Mouse (Mus musculus): ENCODE results near the gene Ulk3. TPM values are rescaled to one million over a fixed set of nuclear protein-coding genes. Genes with fewer than 3 reads are reported as not detected.

Gene Ulk3
- polyA plus RNA-seq, 1 experiment from 2014 or later, result 5.2 TPM

GRCm38 (mm10) chr9:57601353-57601706 is 12.1 kb downstream of the Ulk3 start:
- ATAC-seq (0 out of 2 replicates have a peak, but pooled peaks have one; percentile 50), DNase-seq (ENCODE audit: low spot score) (peak; percentile 54)
- Histone ChIP-seq H3K9me3 (replicated peaks; ENCODE audit: control insufficient read depth, low read length) (no peaks in the 10 kb centered on the region), H3K4me3 (ENCODE audit: low read depth, low read length) (no peak overlapping the region), H3K9ac (ENCODE audit: low read length) (no peak overlapping the region), H3K4me2 (ENCODE audit: low read length) (no peak overlapping the region), H3K27ac (ENCODE audit: low read depth, low read length) (no peak overlapping the region), H3K4me1 (ENCODE audit: control insufficient read depth, insufficient read depth, low read length) (peaks cover 10% of the 10 kb centered on the region), H3K27me3 (replicated peaks; ENCODE audit: control insufficient read depth, insufficient read depth, low read length) (peaks cover 4% of the 10 kb centered on the region; the same call in 1 of the 2 replicates), H3K36me3 (ENCODE audit: control insufficient read depth, insufficient read depth, low read length) (peaks cover 1% of the 10 kb centered on the region; the same call in 1 of the 2 replicates)
- 69% methylated on average over 2 of the region's 2 CpGs for WGBS

DNA sequence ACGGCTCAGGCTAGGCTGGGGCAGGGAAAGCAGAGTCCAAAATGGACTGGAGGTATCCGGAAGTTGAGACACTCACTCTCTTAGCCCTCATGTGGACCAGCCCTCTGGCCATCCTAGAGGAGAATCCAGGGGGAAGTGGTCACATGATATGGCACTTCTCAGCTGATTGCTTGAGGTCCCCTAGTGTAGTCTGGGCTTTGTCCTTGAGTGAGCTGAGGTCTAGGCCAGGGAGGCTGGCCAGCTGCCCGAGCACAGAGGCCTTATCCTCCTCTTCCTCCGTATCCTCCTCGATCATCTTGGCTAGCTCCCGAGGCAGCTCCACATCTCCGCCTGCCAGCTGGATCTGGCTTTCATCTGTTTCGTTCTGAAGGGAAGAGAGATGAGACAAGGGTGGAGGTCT is 12.8 kb downstream of the Ulk3 start:
- WGBS, result 68% methylated on average over 8 of the region's 8 CpGs
- no peak overlapping the region for H3K9ac ChIP-seq (ENCODE audit: low read length)
- peaks cover 13% of the 10 kb centered on the region for H3K4me1 ChIP-seq (ENCODE audit: control insufficient read depth, insufficient read depth, low read length)

GRCm38 (mm10) chr9:57604875-57605274 is 15.6 kb downstream of the Ulk3 start:
- Histone ChIP-seq H3K9me3 (replicated peaks; ENCODE audit: control insufficient read depth, low read length) (no peaks in the 10 kb centered on the region), H3K4me2 (ENCODE audit: low read length) (no peak overlapping the region), H3K27me3 (replicated peaks; ENCODE audit: control insufficient read depth, insufficient read depth, low read length) (peaks cover 4% of the 10 kb centered on the region; the same call in 1 of the 2 replicates), H3K9ac (ENCODE audit: low read length) (no peak overlapping the region), H3K27ac (ENCODE audit: low read depth, low read length) (no peak overlapping the region), H3K4me1 (ENCODE audit: control insufficient read depth, insufficient read depth, low read length) (peaks cover 13% of the 10 kb centered on the region), H3K36me3 (ENCODE audit: control insufficient read depth, insufficient read depth, low read length) (no peaks in the 10 kb centered on the region), H3K4me3 (ENCODE audit: low read depth, low read length) (no peak overlapping the region)
- DNase-seq (ENCODE audit: low spot score) (no peak), ATAC-seq (no peak)
- 78% methylated on average over 4 of the region's 4 CpGs for whole genome bisulfite sequencing

More for the DNA sequence above, 12.8 kb downstream of the Ulk3 start:
- Histone ChIP-seq H3K27me3 (replicated peaks; ENCODE audit: control insufficient read depth, insufficient read depth, low read length) (peaks cover 4% of the 10 kb centered on the region; the same call in 1 of the 2 replicates), H3K27ac (ENCODE audit: low read depth, low read length) (no peak overlapping the region), H3K9me3 (replicated peaks; ENCODE audit: control insufficient read depth, low read length) (no peaks in the 10 kb centered on the region), H3K4me2 (ENCODE audit: low read length) (no peak overlapping the region), H3K36me3 (ENCODE audit: control insufficient read depth, insufficient read depth, low read length) (no peaks in the 10 kb centered on the region), H3K4me3 (ENCODE audit: low read depth, low read length) (no peak overlapping the region)
- DNase-seq (ENCODE audit: low spot score) (no peak), ATAC-seq (no peak)

DNA sequence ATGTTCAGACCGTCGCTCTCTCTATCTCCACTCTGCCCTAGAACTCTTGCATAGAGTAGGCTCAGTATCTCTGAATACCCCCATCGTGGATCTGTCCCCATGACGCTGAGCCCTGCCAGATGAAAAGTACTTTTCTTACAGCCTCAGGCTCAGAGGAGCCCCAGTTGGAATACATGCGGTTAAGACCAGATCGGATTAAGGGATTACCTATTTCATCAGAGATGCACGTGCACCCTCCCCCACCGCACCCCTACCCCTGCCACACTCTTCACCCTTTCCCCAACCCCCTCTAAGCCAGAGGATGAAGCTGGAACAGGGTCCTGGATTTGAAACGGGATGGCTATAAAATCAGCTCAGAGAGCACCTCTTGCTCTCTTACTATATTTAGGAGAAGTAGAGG is 16.3 kb downstream of the Ulk3 start:
- no peak overlapping the region for H3K4me3 ChIP-seq (ENCODE audit: low read depth, low read length)
- DNase-seq (ENCODE audit: low spot score), result no peak
- peaks cover 14% of the 10 kb centered on the region for H3K4me1 ChIP-seq (ENCODE audit: control insufficient read depth, insufficient read depth, low read length)
- H3K36me3 ChIP-seq (ENCODE audit: control insufficient read depth, insufficient read depth, low read length), result no peaks in the 10 kb centered on the region
- 9% methylated on average over 9 of the region's 9 CpGs for WGBS
- no peak overlapping the region for H3K4me2 ChIP-seq (ENCODE audit: low read length)
- no peak overlapping the region for H3K27ac ChIP-seq (ENCODE audit: low read depth, low read length)
- H3K9ac ChIP-seq (ENCODE audit: low read length), result no peak overlapping the region
- H3K27me3 ChIP-seq (replicated peaks; ENCODE audit: control insufficient read depth, insufficient read depth, low read length), result peaks cover 4% of the 10 kb centered on the region; the same call in 1 of the 2 replicates
- no peaks in the 10 kb centered on the region for H3K9me3 ChIP-seq (replicated peaks; ENCODE audit: control insufficient read depth, low read length)
- no peak for ATAC-seq

- ATAC-seq (peak; percentile 41; the same call in 1 of the 2 replicates), DNase-seq (ENCODE audit: low spot score) (peak; percentile 50)
- H3K4me3 ChIP-seq (ENCODE audit: low read depth, low read length), result no peak within 1 kb of the TSS
- 4% methylated on average over 24 of the region's 24 CpGs for WGBS
- peak within 1 kb of the TSS; percentile 32; the same call in 1 of the 2 replicates for H3K4me2 ChIP-seq (ENCODE audit: low read length)
- H3K27ac ChIP-seq (ENCODE audit: low read depth, low read length), result no peak within 1 kb of the TSS
- H3K9ac ChIP-seq (ENCODE audit: low read length), result peak within 1 kb of the TSS; percentile 21; the same call in 1 of the 2 replicates
- H3K27me3 ChIP-seq (replicated peaks; ENCODE audit: control insufficient read depth, insufficient read depth, low read length), result peaks cover 4% of the 10 kb centered on the region; the same call in 1 of the 2 replicates
- H3K36me3 ChIP-seq (ENCODE audit: control insufficient read depth, insufficient read depth, low read length), result no peaks in the 10 kb centered on the region
- peaks cover 16% of the 10 kb centered on the region for H3K4me1 ChIP-seq (ENCODE audit: control insufficient read depth, insufficient read depth, low read length)
- no peaks in the 10 kb centered on the region for H3K9me3 ChIP-seq (replicated peaks; ENCODE audit: control insufficient read depth, low read length)
These were observed 17.0 kb downstream of the Ulk3 start, which contains the start of gene Cplx3 for GRCm38 (mm10) chr9:57606139-57606851. Gene Cplx3 (minus strand): TSS chr9:57606281.

- no peak overlapping the region for H3K4me2 ChIP-seq (ENCODE audit: low read length)
- ATAC-seq (no peak), DNase-seq (ENCODE audit: low spot score) (no peak)
- H3K36me3 ChIP-seq (ENCODE audit: control insufficient read depth, insufficient read depth, low read length), result no peaks in the 10 kb centered on the region
- H3K9ac ChIP-seq (ENCODE audit: low read length), result no peak overlapping the region
- H3K27me3 ChIP-seq (replicated peaks; ENCODE audit: control insufficient read depth, insufficient read depth, low read length), result no peaks in the 10 kb centered on the region; the same call in 1 of the 2 replicates
- H3K4me3 ChIP-seq (ENCODE audit: low read depth, low read length), result no peak overlapping the region
- H3K27ac ChIP-seq (ENCODE audit: low read depth, low read length), result no peak overlapping the region
- 73% methylated on average over 3 of the region's 3 CpGs for WGBS
- no peaks in the 10 kb centered on the region for H3K9me3 ChIP-seq (replicated peaks; ENCODE audit: control insufficient read depth, low read length)
- H3K4me1 ChIP-seq (ENCODE audit: control insufficient read depth, insufficient read depth, low read length), result peaks cover 16% of the 10 kb centered on the region
These were observed 20.6 kb downstream of the Ulk3 start for GRCm38 (mm10) chr9:57609803-57610202.

GRCm38 (mm10) chr9:57610359-57610826 is 21.1 kb downstream of the Ulk3 start:
- no peaks in the 10 kb centered on the region for H3K9me3 ChIP-seq (replicated peaks; ENCODE audit: control insufficient read depth, low read length)
- ATAC-seq (peak; percentile 61), DNase-seq (ENCODE audit: low spot score) (peak; percentile 75)
- H3K9ac ChIP-seq (ENCODE audit: low read length), result no peak overlapping the region
- no peak overlapping the region for H3K4me3 ChIP-seq (ENCODE audit: low read depth, low read length)
- H3K4me2 ChIP-seq (ENCODE audit: low read length), result no peak overlapping the region
- H3K27ac ChIP-seq (ENCODE audit: low read depth, low read length), result no peak overlapping the region; the same call in 1 of the 2 replicates
- 25% methylated on average over 3 of the region's 3 CpGs for WGBS
- H3K36me3 ChIP-seq (ENCODE audit: control insufficient read depth, insufficient read depth, low read length), result no peaks in the 10 kb centered on the region
- peaks cover 16% of the 10 kb centered on the region for H3K4me1 ChIP-seq (ENCODE audit: control insufficient read depth, insufficient read depth, low read length)
- H3K27me3 ChIP-seq (replicated peaks; ENCODE audit: control insufficient read depth, insufficient read depth, low read length), result no peaks in the 10 kb centered on the region; the same call in 1 of the 2 replicates

GRCm38 (mm10) chr9:57612587-57612986 is 23.3 kb downstream of the Ulk3 start:
- ATAC-seq, result no peak
- Histone ChIP-seq H3K9ac (ENCODE audit: low read length) (no peak overlapping the region), H3K27me3 (replicated peaks; ENCODE audit: control insufficient read depth, insufficient read depth, low read length) (no peaks in the 10 kb centered on the region), H3K36me3 (ENCODE audit: control insufficient read depth, insufficient read depth, low read length) (no peaks in the 10 kb centered on the region), H3K4me1 (ENCODE audit: control insufficient read depth, insufficient read depth, low read length) (0 out of 2 replicates have a peak, but pooled peaks cover 8% of the 10 kb centered on the region), H3K9me3 (replicated peaks; ENCODE audit: control insufficient read depth, low read length) (no peaks in the 10 kb centered on the region), H3K4me3 (ENCODE audit: low read depth, low read length) (no peak overlapping the region), H3K4me2 (ENCODE audit: low read length) (no peak overlapping the region), H3K27ac (ENCODE audit: low read depth, low read length) (no peak overlapping the region)
- 83% methylated on average over 7 of the region's 7 CpGs for WGBS
- no peak for DNase-seq (ENCODE audit: low spot score)

- Histone ChIP-seq H3K9me3 (replicated peaks; ENCODE audit: control insufficient read depth, low read length) (no peaks in the 10 kb centered on the region), H3K4me3 (ENCODE audit: low read depth, low read length) (no peak overlapping the region), H3K36me3 (ENCODE audit: control insufficient read depth, insufficient read depth, low read length) (no peaks in the 10 kb centered on the region), H3K27me3 (replicated peaks; ENCODE audit: control insufficient read depth, insufficient read depth, low read length) (no peaks in the 10 kb centered on the region), H3K4me2 (ENCODE audit: low read length) (no peak overlapping the region), H3K27ac (ENCODE audit: low read depth, low read length) (no peak overlapping the region), H3K9ac (ENCODE audit: low read length) (no peak overlapping the region), H3K4me1 (ENCODE audit: control insufficient read depth, insufficient read depth, low read length) (0 out of 2 replicates have a peak, but pooled peaks cover 8% of the 10 kb centered on the region)
- DNase-seq (ENCODE audit: low spot score) (no peak), ATAC-seq (no peak)
- 83% methylated on average over 7 of the region's 7 CpGs for WGBS
These were observed 24.7 kb downstream of the Ulk3 start for GRCm38 (mm10) chr9:57613975-57614374.

Data from forebrain, embryonic 14.5 days (tissue).